Mouse (Mus musculus): ENCODE results near the gene Nacc1. TPM values are rescaled to one million over a fixed set of nuclear protein-coding genes. Genes with fewer than 3 reads are reported as not detected.

Gene Nacc1
- polyA plus RNA-seq (2015; fragmentation: Nextera tagmentation; extraction: Ambion mirVana), result 11.0 and 14.8 TPM in 2 replicates

DNA sequence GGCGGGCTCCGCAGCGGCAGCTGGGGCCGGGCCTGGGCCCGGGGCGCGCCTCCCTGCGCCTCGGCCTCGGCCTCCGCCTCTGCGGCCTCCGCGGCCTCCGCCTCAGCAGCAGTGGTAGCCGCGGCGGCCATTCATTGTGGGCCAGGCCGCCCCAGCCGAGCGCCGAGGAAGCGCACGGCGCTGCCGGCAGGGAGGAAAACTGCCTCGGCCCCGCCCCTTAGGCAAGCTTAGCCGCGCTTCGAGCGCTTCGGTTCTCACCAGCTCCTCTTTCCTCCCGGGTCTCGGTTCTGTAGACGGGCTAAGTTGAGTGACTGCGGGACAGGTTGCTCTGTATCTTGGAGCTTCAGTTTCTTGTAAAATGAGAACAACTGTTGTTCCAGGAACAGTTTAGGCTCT is at the start of gene Nacc1:
Gene Nacc1, minus strand, starts transcription at position 158 of the 396 bp plus-strand sequence.
- H3K36me3 ChIP-seq (ENCODE audit: control insufficient read depth, insufficient read depth, low read length), result no peaks in the 10 kb centered on the region; the same call in 1 of the 2 replicates
- WGBS, result under 1% methylated on average over 37 of the region's 37 CpGs
- H3K4me2 ChIP-seq (ENCODE audit: low read depth, low read length), result peak within 1 kb of the TSS; percentile 88
- peak within 1 kb of the TSS; percentile 96 for H3K27ac ChIP-seq (ENCODE audit: low read length)
- H3K4me1 ChIP-seq (ENCODE audit: control insufficient read depth, insufficient read depth, low read length), result peaks cover 33% of the 10 kb centered on the region
- peak; percentile 81 for ATAC-seq
- no peaks in the 10 kb centered on the region for H3K27me3 ChIP-seq (replicated peaks; ENCODE audit: control insufficient read depth, insufficient read depth, low read length)
- peak within 1 kb of the TSS; percentile 100 for H3K4me3 ChIP-seq (ENCODE audit: low read length)
- H3K9ac ChIP-seq (ENCODE audit: low read depth, low read length), result peak within 1 kb of the TSS; percentile 100
- H3K9me3 ChIP-seq (ENCODE audit: control insufficient read depth, low read length), result no peaks in the 10 kb centered on the region

DNA sequence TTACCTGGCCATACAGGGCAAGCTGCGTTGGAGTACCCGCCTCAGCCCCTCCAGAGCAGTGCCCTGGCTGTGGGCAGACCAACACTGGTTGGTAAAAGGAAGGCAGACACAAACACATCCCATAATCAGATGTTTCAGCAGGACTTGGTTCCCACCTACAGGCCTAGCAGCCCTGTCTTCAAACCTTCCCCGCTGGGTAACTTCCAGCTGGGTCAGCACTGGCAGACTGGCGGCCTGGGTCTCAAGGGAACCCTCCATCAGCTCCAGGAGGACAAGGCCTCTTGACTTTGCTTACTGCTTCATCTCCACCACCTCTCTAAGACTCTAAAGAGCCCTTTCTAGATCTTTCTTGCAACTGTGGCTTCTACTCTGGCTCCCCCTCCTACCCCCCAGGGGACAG is 48.9 kb upstream of the Nacc1 start:
- no peak overlapping the region for H3K27ac ChIP-seq (ENCODE audit: low read length)
- WGBS, result 94% methylated on average over 4 of the region's 4 CpGs
- H3K27me3 ChIP-seq (replicated peaks; ENCODE audit: control insufficient read depth, insufficient read depth, low read length), result 0 out of 2 replicates have a peak, but pooled peaks cover 10% of the 10 kb centered on the region
- H3K4me1 ChIP-seq (ENCODE audit: control insufficient read depth, insufficient read depth, low read length), result peaks cover 50% of the 10 kb centered on the region
- no peaks in the 10 kb centered on the region for H3K36me3 ChIP-seq (ENCODE audit: control insufficient read depth, insufficient read depth, low read length)
- ATAC-seq, result no peak
- no peaks in the 10 kb centered on the region for H3K9me3 ChIP-seq (ENCODE audit: control insufficient read depth, low read length)
- no peak overlapping the region for H3K9ac ChIP-seq (ENCODE audit: low read depth, low read length)
- H3K4me3 ChIP-seq (ENCODE audit: low read length), result no peak overlapping the region
- no peak overlapping the region for H3K4me2 ChIP-seq (ENCODE audit: low read depth, low read length)

DNA sequence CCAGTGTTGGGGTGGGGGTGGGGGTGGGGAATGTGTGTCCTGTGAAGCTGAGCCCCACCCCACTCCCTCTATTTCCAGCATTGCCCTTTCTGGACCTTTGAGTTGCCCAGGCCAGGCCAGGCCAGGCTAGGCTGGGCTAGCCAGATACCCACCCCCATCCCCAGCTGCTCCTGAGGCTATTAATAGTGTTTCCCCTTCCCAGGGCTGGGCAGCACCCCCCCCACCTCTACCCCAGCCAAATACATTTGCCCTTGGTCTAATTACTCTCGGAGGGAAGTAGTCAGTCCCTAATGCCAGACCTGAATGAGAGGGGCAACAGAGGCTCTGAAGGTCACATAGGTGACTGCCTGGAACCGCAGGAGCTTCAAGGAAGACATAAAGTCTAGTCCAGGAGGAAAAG is 47.9 kb upstream of the Nacc1 start:
- ATAC-seq, result no peak
- Histone ChIP-seq H3K27me3 (replicated peaks; ENCODE audit: control insufficient read depth, insufficient read depth, low read length) (0 out of 2 replicates have a peak, but pooled peaks cover 10% of the 10 kb centered on the region), H3K9ac (ENCODE audit: low read depth, low read length) (no peak overlapping the region), H3K4me3 (ENCODE audit: low read length) (no peak overlapping the region), H3K9me3 (ENCODE audit: control insufficient read depth, low read length) (no peaks in the 10 kb centered on the region), H3K4me2 (ENCODE audit: low read depth, low read length) (no peak overlapping the region), H3K4me1 (ENCODE audit: control insufficient read depth, insufficient read depth, low read length) (peaks cover 50% of the 10 kb centered on the region), H3K36me3 (ENCODE audit: control insufficient read depth, insufficient read depth, low read length) (no peaks in the 10 kb centered on the region), H3K27ac (ENCODE audit: low read length) (no peak overlapping the region)
- 49% methylated on average over 2 of the region's 2 CpGs for WGBS

DNA sequence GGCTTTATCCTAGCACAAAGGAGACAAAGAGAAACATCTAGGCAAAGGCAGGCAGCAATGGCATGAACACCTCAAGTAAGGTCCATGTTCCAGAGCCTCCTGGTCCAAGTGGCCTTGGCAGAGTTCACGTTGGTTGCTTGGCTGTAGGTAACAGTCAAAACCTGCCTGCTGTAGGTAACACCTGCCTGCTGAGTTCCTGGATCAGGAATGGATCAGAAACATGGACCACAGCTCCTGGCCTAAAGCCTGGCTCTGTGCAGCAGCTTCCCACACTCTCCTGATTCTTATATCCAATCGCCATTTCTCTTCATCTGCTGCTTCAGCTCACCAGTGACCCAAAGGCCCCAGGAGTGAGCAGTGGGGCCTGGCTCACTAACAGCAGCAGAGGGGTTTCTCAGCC is 47.0 kb upstream of the Nacc1 start:
- Histone ChIP-seq H3K4me2 (ENCODE audit: low read depth, low read length) (no peak overlapping the region), H3K27ac (ENCODE audit: low read length) (no peak overlapping the region), H3K4me1 (ENCODE audit: control insufficient read depth, insufficient read depth, low read length) (peaks cover 44% of the 10 kb centered on the region), H3K27me3 (replicated peaks; ENCODE audit: control insufficient read depth, insufficient read depth, low read length) (0 out of 2 replicates have a peak, but pooled peaks cover 8% of the 10 kb centered on the region), H3K4me3 (ENCODE audit: low read length) (no peak overlapping the region), H3K36me3 (ENCODE audit: control insufficient read depth, insufficient read depth, low read length) (no peaks in the 10 kb centered on the region), H3K9ac (ENCODE audit: low read depth, low read length) (no peak overlapping the region), H3K9me3 (ENCODE audit: control insufficient read depth, low read length) (no peaks in the 10 kb centered on the region)
- 86% methylated on average over 2 of the region's 2 CpGs for WGBS
- no peak for ATAC-seq

DNA sequence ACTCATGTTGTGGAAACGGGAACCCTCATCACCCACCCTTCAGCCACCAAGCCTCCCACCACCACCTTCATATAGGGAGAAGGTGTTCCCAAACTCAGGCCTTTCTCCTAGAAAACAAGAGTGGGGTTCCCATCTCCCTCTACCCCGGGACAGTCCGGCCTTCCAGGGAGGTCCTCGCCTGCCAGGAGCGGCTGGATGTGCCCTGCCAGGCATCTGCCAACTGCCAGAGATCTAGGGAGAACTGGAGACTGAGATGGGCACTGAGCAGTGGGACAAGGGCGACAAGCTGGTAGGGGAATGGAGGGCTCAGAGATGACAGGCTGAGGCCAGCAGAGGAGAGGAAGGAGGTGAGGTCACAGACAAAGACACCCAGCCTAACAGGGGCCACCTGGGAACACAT is 46.3 kb upstream of the Nacc1 start:
- no peak for ATAC-seq
- Histone ChIP-seq H3K4me3 (ENCODE audit: low read length) (no peak overlapping the region), H3K9ac (ENCODE audit: low read depth, low read length) (no peak overlapping the region), H3K9me3 (ENCODE audit: control insufficient read depth, low read length) (no peaks in the 10 kb centered on the region), H3K4me1 (ENCODE audit: control insufficient read depth, insufficient read depth, low read length) (peaks cover 42% of the 10 kb centered on the region), H3K27me3 (replicated peaks; ENCODE audit: control insufficient read depth, insufficient read depth, low read length) (0 out of 2 replicates have a peak, but pooled peaks cover 8% of the 10 kb centered on the region), H3K27ac (ENCODE audit: low read length) (no peak overlapping the region), H3K4me2 (ENCODE audit: low read depth, low read length) (no peak overlapping the region), H3K36me3 (ENCODE audit: control insufficient read depth, insufficient read depth, low read length) (no peaks in the 10 kb centered on the region)
- 85% methylated on average over 6 of the region's 6 CpGs for WGBS

DNA sequence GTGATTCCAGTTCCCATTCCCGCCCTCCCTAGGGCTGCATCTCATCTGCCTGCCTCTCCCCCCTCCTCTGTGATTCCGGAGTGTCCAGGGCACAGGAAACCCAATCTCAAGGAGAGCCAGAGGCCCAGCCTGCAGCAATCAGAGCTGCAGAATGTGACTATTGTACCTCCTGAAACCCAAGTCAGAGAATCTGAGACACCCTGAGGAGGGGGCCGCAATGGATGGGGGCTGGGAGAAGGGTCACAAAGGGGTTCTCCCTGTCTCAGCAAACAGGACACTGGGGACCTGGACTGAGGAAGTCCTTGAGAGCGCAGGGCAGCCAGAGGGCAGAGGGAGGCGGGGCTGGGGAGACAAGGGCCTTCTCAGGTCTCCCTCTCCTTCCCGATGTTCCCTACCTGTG is 45.3 kb upstream of the Nacc1 start:
- no peak overlapping the region for H3K4me3 ChIP-seq (ENCODE audit: low read length)
- no peak overlapping the region for H3K4me2 ChIP-seq (ENCODE audit: low read depth, low read length)
- H3K27me3 ChIP-seq (replicated peaks; ENCODE audit: control insufficient read depth, insufficient read depth, low read length), result 0 out of 2 replicates have a peak, but pooled peaks cover 8% of the 10 kb centered on the region
- H3K27ac ChIP-seq (ENCODE audit: low read length), result 0 out of 2 replicates have a peak overlapping the region, but pooled peaks have one; percentile 6
- H3K9me3 ChIP-seq (ENCODE audit: control insufficient read depth, low read length), result no peaks in the 10 kb centered on the region
- WGBS, result 48% methylated on average over 6 of the region's 6 CpGs
- peak overlapping the region; percentile 25 for H3K9ac ChIP-seq (ENCODE audit: low read depth, low read length)
- no peaks in the 10 kb centered on the region for H3K36me3 ChIP-seq (ENCODE audit: control insufficient read depth, insufficient read depth, low read length)
- H3K4me1 ChIP-seq (ENCODE audit: control insufficient read depth, insufficient read depth, low read length), result peaks cover 36% of the 10 kb centered on the region
- ATAC-seq, result no peak

DNA sequence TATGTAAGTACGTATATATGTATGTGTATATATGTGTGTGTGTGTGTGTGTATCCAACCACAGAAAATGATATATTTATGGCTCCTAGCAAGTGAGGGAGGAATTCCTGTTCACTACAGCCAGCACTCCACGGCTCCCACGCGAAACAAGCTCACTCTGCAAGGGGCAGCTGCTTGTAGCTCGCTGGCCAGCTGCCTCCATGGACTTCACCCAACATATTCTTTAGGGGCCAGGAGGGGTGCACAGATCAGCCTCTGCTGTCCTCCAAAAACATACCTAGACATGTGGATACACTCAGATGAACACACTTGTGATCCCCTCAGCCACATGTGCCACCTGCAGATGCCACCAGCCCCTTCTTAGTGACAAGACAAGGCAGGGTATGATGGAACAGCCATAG is 44.9 kb upstream of the Nacc1 start:
- Histone ChIP-seq H3K9ac (ENCODE audit: low read depth, low read length) (peak overlapping the region; percentile 25; the same call in 1 of the 2 replicates), H3K4me1 (ENCODE audit: control insufficient read depth, insufficient read depth, low read length) (peaks cover 32% of the 10 kb centered on the region), H3K36me3 (ENCODE audit: control insufficient read depth, insufficient read depth, low read length) (no peaks in the 10 kb centered on the region), H3K27ac (ENCODE audit: low read length) (0 out of 2 replicates have a peak overlapping the region, but pooled peaks have one; percentile 21), H3K4me3 (ENCODE audit: low read length) (no peak overlapping the region), H3K4me2 (ENCODE audit: low read depth, low read length) (no peak overlapping the region), H3K27me3 (replicated peaks; ENCODE audit: control insufficient read depth, insufficient read depth, low read length) (0 out of 2 replicates have a peak, but pooled peaks cover 5% of the 10 kb centered on the region), H3K9me3 (ENCODE audit: control insufficient read depth, low read length) (no peaks in the 10 kb centered on the region)
- WGBS, result 60% methylated on average over 5 of the region's 5 CpGs
- no peak for ATAC-seq

DNA sequence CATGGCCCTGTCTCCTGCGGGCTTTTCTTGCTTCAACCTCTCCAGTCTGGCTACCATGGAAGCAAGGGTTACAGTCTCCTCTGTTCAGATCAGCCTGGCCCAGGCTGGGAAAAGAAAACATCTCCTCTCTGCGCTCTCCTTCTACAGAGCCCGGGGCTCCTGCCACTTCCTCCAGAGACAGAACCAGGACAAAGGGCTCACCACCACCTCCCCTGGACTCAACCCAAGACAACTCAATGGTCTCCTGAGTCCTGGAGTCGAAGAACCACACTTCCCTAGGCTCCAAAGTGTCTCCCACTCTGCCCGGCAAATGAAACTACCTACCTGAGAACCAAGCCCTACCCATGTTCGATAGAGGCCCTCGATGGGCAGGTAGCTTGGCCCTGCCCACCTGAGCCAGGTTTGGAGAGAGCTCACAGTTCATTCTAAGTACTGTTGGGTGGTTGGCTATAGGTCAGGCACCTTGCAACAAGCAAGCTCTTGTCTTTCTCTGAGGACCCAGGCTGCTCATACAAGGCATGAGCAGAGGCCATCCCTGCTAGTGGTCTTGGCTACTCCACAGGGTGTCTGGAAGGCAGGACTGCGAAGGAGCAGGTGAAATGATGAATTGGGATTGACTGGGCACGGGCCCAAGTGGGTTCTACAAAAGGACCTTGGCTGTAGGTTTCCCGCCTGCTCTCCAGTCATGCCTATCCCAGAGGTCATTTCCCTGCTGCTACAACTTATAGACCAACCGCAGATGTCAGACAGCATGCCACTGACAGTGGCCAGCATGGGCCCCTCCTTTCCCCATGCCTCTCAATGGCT is 43.9 kb upstream of the Nacc1 start:
- 60% methylated on average over 11 of the region's 11 CpGs for WGBS
- no peaks in the 10 kb centered on the region for H3K36me3 ChIP-seq (ENCODE audit: control insufficient read depth, insufficient read depth, low read length)
- no peak overlapping the region for H3K4me2 ChIP-seq (ENCODE audit: low read depth, low read length)
- no peak overlapping the region for H3K4me3 ChIP-seq (ENCODE audit: low read length)
- H3K27ac ChIP-seq (ENCODE audit: low read length), result 0 out of 2 replicates have a peak overlapping the region, but pooled peaks have one; percentile 50
- 0 out of 2 replicates have a peak, but pooled peaks cover 5% of the 10 kb centered on the region for H3K27me3 ChIP-seq (replicated peaks; ENCODE audit: control insufficient read depth, insufficient read depth, low read length)
- H3K9me3 ChIP-seq (ENCODE audit: control insufficient read depth, low read length), result no peaks in the 10 kb centered on the region
- 0 out of 2 replicates have a peak, but pooled peaks have one; percentile 19 for ATAC-seq
- peak overlapping the region; percentile 51; the same call in 1 of the 2 replicates for H3K9ac ChIP-seq (ENCODE audit: low read depth, low read length)
- peaks cover 32% of the 10 kb centered on the region for H3K4me1 ChIP-seq (ENCODE audit: control insufficient read depth, insufficient read depth, low read length)

DNA sequence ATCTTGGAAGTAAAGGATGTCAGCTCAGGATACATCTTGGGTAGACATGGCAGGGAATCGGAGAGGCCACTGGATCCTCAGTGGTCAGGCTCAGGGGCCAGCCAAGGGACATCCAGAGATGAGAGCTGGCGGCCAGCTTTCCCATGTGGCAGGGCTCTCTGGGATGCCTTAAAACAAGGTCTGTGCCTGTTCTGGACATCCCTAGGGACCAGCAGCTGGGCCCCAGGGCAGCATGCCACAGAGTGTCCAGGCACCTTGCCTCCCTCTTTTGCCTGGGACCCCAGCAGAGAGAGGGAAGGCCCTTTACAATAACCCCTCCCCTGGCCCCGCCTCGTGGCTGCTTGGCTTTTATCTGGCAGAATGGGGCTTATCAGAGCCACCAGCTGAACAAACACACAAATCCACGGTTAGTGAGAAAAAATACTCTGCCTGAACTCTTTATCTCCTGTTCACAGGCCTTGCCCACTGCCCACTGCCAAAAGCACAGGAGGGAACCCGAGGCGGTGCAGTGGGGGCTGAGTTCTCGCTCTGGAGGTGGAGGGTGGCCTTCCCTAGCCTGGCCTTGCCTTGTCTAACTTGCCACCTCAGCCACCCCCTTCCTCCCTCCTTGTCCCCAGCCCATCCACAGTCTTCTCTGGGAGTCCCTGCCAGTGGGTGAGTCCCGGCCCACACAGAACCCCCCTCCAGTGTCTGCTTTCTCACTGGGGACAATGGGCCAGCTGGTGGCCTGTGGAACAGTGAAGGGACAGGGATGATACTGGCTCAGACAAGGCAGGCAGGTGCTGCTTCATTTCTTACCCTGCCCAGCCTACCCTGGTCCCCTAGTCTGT is 43.1 kb upstream of the Nacc1 start:
- peak overlapping the region; percentile 50; the same call in 1 of the 2 replicates for H3K27ac ChIP-seq (ENCODE audit: low read length)
- no peaks in the 10 kb centered on the region for H3K9me3 ChIP-seq (ENCODE audit: control insufficient read depth, low read length)
- H3K4me2 ChIP-seq (ENCODE audit: low read depth, low read length), result no peak overlapping the region
- H3K9ac ChIP-seq (ENCODE audit: low read depth, low read length), result peak overlapping the region; percentile 51; the same call in 1 of the 2 replicates
- peaks cover 36% of the 10 kb centered on the region for H3K4me1 ChIP-seq (ENCODE audit: control insufficient read depth, insufficient read depth, low read length)
- H3K4me3 ChIP-seq (ENCODE audit: low read length), result no peak overlapping the region
- 41% methylated on average over 9 of the region's 9 CpGs for WGBS
- H3K36me3 ChIP-seq (ENCODE audit: control insufficient read depth, insufficient read depth, low read length), result no peaks in the 10 kb centered on the region
- ATAC-seq, result peak; percentile 72
- no peaks in the 10 kb centered on the region for H3K27me3 ChIP-seq (replicated peaks; ENCODE audit: control insufficient read depth, insufficient read depth, low read length)

Measured in intestine, embryonic 16.5 days (tissue).